ENCODE assay signal across 12 mouse cellular contexts in genomic region chr8:58234220-58234619, GRCm38 (mm10).
DNase-seq lines count a peak whose midpoint lies in the region; ATAC-seq and TF ChIP-seq lines count a peak whose summit lies in the region.
"Had no signal": no experiment of that assay in that cellular context is flagged by ENCODE, and none has a peak within 500 bp of the region (broad histone marks: within the 10 kb centered on the region; RNA-seq: fewer than 3 reads in every experiment).

No protein-coding gene starts in this region.

- H3K9ac ChIP-seq in CH12.LX (ENCODE audit: insufficient read depth, low read depth) = no peak overlapping the region
- H3K9ac ChIP-seq: liver, embryonic 15.5 days had no signal

- no peak overlapping the region for H3K4me3 ChIP-seq in CH12.LX (replicated peaks in 1 of 3; ENCODE audit: low read depth in 2 of 3, low read length in 2 of 3, poor library complexity in 1 of 3)
- H3K4me3 ChIP-seq: heart, embryonic 10.5 days; liver, embryonic 15.5 days had no signal

- no peak; a peak in 1 of 4 replicates for TF ChIP-seq CTCF in CH12.LX (conservative IDR thresholded peaks at IDR 0.05 in 1 of 2, IDR thresholded peaks at IDR 0.05 in 1 of 2; ENCODE audit: low read depth in 2 of 2, low read length in 2 of 2)
- peak; percentile 30; the same call in 1 of the 2 replicates for TF ChIP-seq CTCF in brain, embryonic 14.5 days (IDR thresholded peaks at IDR 0.05; ENCODE audit: borderline replicate concordance, extremely low read depth, insufficient read depth, insufficient read length)

- no peak for TF ChIP-seq POLR2A in CH12.LX (IDR thresholded peaks at IDR 0.05; ENCODE audit: low read depth, low read length)
- TF ChIP-seq POLR2A in brain, embryonic 14.5 days (IDR thresholded peaks at IDR 0.05; ENCODE audit: borderline replicate concordance, extremely low read depth, insufficient read depth, insufficient read length, poor library complexity, severe bottlenecking) = no peak

- H3K4me2 ChIP-seq in CH12.LX (ENCODE audit: insufficient read depth, low read depth, poor library complexity, severe bottlenecking) = no peak overlapping the region
- H3K4me2 ChIP-seq: liver, embryonic 15.5 days had no signal

- DNase-seq in cerebellum, postnatal 10 days = peak; percentile 34 to 44
- DNase-seq in cerebellum, adult 9-11 months = no peak
- peak; percentile 11 to 15 for DNase-seq in kidney, postnatal 4 days
- DNase-seq in kidney, adult 8-10 months = no peak
- peak; percentile 7 for DNase-seq in CH12.LX (ENCODE audit: extremely low read depth)
- no peak for DNase-seq in brain, embryonic 14.5 days (ENCODE audit: low read depth)
- no peak for DNase-seq in spleen, postnatal 14 days (ENCODE audit: low spot score in 2 of 2)
- DNase-seq: kidney, adult 2 months had no signal

- peak; percentile 5 for TF ChIP-seq RAD21 in CH12.LX (IDR thresholded peaks at IDR 0.05; ENCODE audit: low read depth, low read length)

- no peaks in the 10 kb centered on the region for H3K36me3 ChIP-seq in CH12.LX (replicated peaks in 1 of 2; ENCODE audit: control insufficient read depth in 1 of 2, insufficient read depth in 1 of 2, low read length in 1 of 2)
- H3K36me3 ChIP-seq: heart, embryonic 10.5 days; liver, embryonic 15.5 days had no signal

- no peaks in the 10 kb centered on the region for H3K79me2 ChIP-seq in CH12.LX (replicated peaks; ENCODE audit: control insufficient read depth, extremely low read depth, insufficient read depth, poor library complexity, severe bottlenecking)

- no peak overlapping the region for H3K27ac ChIP-seq in CH12.LX (ENCODE audit: insufficient read depth, low read depth)
- H3K27ac ChIP-seq: heart, embryonic 10.5 days; liver, embryonic 15.5 days; macrophage had no signal

- no peak for ATAC-seq in monocyte, adult 5-6 weeks (replicated peaks; ENCODE audit: insufficient number of reproducible peaks, low FRiP score, low TSS enrichment, poor library complexity, severe bottlenecking)

- TF ChIP-seq EP300 in CH12.LX (IDR thresholded peaks at IDR 0.05; ENCODE audit: low read length) = no peak

- H3K9me3 ChIP-seq in CH12.LX (replicated peaks; ENCODE audit: low read length) = no peaks in the 10 kb centered on the region
- H3K9me3 ChIP-seq: heart, embryonic 10.5 days; liver, embryonic 15.5 days had no signal

- in situ Hi-C loops in CH12.LX (cut with MboI; ENCODE audit: low pct_ligation_motif_present, low pct_unique_long_range_greater_than_20kb, low sequenced_read_pairs) = no loop called here

- no peaks in the 10 kb centered on the region for H3K4me1 ChIP-seq in CH12.LX (ENCODE audit: control insufficient read depth in 1 of 2, insufficient read depth in 2 of 2)
- H3K4me1 ChIP-seq: heart, embryonic 10.5 days; liver, embryonic 15.5 days had no signal

- dilution Hi-C loops in CH12.LX (cut with MboI; ENCODE audit: extremely low pct_ligation_motif_present, extremely low pct_unique_long_range_greater_than_20kb, low sequenced_read_pairs) = no loop called here

- no peaks in the 10 kb centered on the region for H3K27me3 ChIP-seq in CH12.LX (replicated peaks)
- H3K27me3 ChIP-seq: liver, embryonic 15.5 days had no signal

TF ChIP-seq in CH12.LX, 34 proteins besides CTCF, POLR2A, EP300 and RAD21:
- no peak for TF ChIP-seq ZNF384 (IDR thresholded peaks at IDR 0.05; ENCODE audit: low read depth, low read length)
- no peak for TF ChIP-seq ZKSCAN1 (IDR thresholded peaks at IDR 0.05; ENCODE audit: borderline replicate concordance, low read depth, low read length)
- no peak for TF ChIP-seq KAT2A (IDR thresholded peaks at IDR 0.05; ENCODE audit: insufficient replicate concordance, low read length)
- TF ChIP-seq SMC3 (IDR thresholded peaks at IDR 0.05; ENCODE audit: low read depth, low read length) = no peak
- TF ChIP-seq TBP (conservative IDR thresholded peaks at IDR 0.05; ENCODE audit: low read depth, low read length) = no peak
- TF ChIP-seq JUN (IDR thresholded peaks at IDR 0.05; ENCODE audit: insufficient read depth, low read depth, low read length) = no peak
- no peak for TF ChIP-seq CHD1 (IDR thresholded peaks at IDR 0.05; ENCODE audit: low read depth, low read length)
- no peak for TF ChIP-seq RCOR1 (conservative IDR thresholded peaks at IDR 0.05; ENCODE audit: low read depth, low read length)
- no peak for TF ChIP-seq GABPA (IDR thresholded peaks at IDR 0.05; ENCODE audit: insufficient replicate concordance, low read depth, low read length)
- TF ChIP-seq MAX (IDR thresholded peaks at IDR 0.05; ENCODE audit: low read length) = no peak
- no peak for TF ChIP-seq USF2 (conservative IDR thresholded peaks at IDR 0.05; ENCODE audit: low read depth, low read length)
- no peak for TF ChIP-seq MYC (IDR thresholded peaks at IDR 0.05; ENCODE audit: low read depth, low read length)
- TF ChIP-seq NRF1 (IDR thresholded peaks at IDR 0.05; ENCODE audit: low read depth, low read length) = no peak
- TF ChIP-seq USF1 (IDR thresholded peaks at IDR 0.05; ENCODE audit: low read depth, low read length) = no peak

Comparison
In these comparisons a context has a peak if more than half of its experiments do, and no peak if none do; other contexts are left out.
1. DNase-seq: peak in cerebellum, postnatal 10 days (2 of 2), kidney, postnatal 4 days (2 of 2) and CH12.LX (single experiment); none in cerebellum, adult 9-11 months (single experiment), kidney, adult 8-10 months (0 of 2), brain, embryonic 14.5 days (single experiment) and spleen, postnatal 14 days (0 of 2).